Comparison of ENCODE assay signal across 7 mouse cellular contexts in the genomic region with DNA sequence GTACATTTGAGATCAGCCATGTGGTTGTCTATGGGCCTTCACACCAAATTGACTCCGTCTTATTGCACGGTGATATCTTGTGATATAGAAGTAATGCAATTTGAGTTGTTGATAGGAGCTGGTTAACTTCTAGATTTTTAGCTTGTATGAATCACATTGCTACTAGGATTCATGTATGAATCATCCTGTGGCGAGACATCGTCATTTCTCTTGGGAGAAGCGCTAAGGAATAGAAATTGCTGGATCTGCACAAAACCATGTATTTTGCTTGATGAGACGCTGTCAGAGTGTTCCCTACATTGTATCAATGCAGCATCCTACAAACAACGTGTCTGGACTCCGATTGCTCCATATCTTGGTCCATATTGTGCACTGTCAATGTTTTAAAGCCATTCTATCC.
"Had no signal": no experiment of that assay in that cellular context is flagged by ENCODE, and none has a peak within 500 bp of the region (broad histone marks: within the 10 kb centered on the region; RNA-seq: fewer than 3 reads in every experiment).

No protein-coding gene starts in this region.

- DNase-seq: kidney, adult 18-20 months; kidney, adult 9 months; kidney, postnatal 14 days; kidney, postnatal 4 days; liver, postnatal 0 days; lung, embryonic 14.5 days; thymus, postnatal 25 days had no signal
